Mouse (Mus musculus) myocyte (in vitro differentiated cells): ENCODE measurements around the gene Pla2g15.

Experiments used
- E2F4 ChIP-seq: IDR thresholded peaks from one replicate; pipeline ENCODE4 v1.6.1; 2011; ENCODE audit warnings: mild to moderate bottlenecking, control low read depth, moderate library complexity; ENCODE audit not compliant: insufficient read depth
- MYOD1 ChIP-seq, 3 experiments: IDR thresholded peaks; one replicate each; pipeline ENCODE4 v1.6.1; 2011; ENCODE audit warnings: control low read depth in 2 of 3, low read depth in 2 of 3, mild to moderate bottlenecking in 2 of 3, moderate library complexity in 1 of 3; ENCODE audit not compliant: insufficient read length in 2 of 3, control insufficient read depth in 1 of 3
- POLR2A ChIP-seq: IDR thresholded peaks from one replicate; pipeline ENCODE4 v1.6.1; 2011; ENCODE audit warnings: low read depth, mild to moderate bottlenecking, control low read depth, moderate library complexity; ENCODE audit not compliant: insufficient read length
- POLR2AphosphoS2 ChIP-seq: IDR thresholded peaks from one replicate; pipeline ENCODE4 v1.6.1; 2011; ENCODE audit warnings: low read depth, control low read depth; ENCODE audit not compliant: insufficient read length
- USF1 ChIP-seq: IDR thresholded peaks from one replicate; pipeline ENCODE4 v1.6.1; 2011; ENCODE audit warnings: low read depth, mild to moderate bottlenecking, control low read depth, moderate library complexity

- TF ChIP-seq POLR2AphosphoS2 (no peak), POLR2A (no peak), USF1 (no peak), MYOD1 (IDR thresholded peaks at IDR 0.05; ENCODE audit: control insufficient read depth in 1 of 3, insufficient read length in 2 of 3, low read depth in 2 of 3) (no peak), E2F4 (no peak)
Measured at GRCm38 (mm10) chr8:106165460-106165859, 15.3 kb downstream of the Pla2g15 start.
